Mouse (Mus musculus) Patski (cell line): ENCODE data around the gene Lst1. TPM values are rescaled to one million over a fixed set of nuclear protein-coding genes. Genes with fewer than 3 reads are reported as not detected.
A peak's percentile ranks its signal among the peaks of the same experiment; 100 is the strongest.
"Not testable (repeated sequence)": the region's sequence is repeated elsewhere in the genome, so short reads cannot be mapped to it uniquely, and the experiment has no call there.

ENCODE experiments used
- ATAC-seq: fragments of 100-300 bp; one replicate; pipeline ENCODE4 v1.8.0; 2021
- CTCF ChIA-PET: fragments of 350-600 bp; sonication (Branson Sonifier 250); formaldehyde crosslinking; loops from one replicate; lab custom pipeline; 2022; ENCODE audit warnings: inconsistent platforms; lab: Charles Lee
- POLR2A ChIA-PET: fragments of 350-600 bp; sonication (Branson Sonifier 250); formaldehyde crosslinking; loops from one replicate; lab custom pipeline; 2022; ENCODE audit warnings: antibody characterized with exemption, inconsistent platforms; lab: Charles Lee
- DNase-seq: peaks from one replicate; pipeline ENCODE4 v3.0.0-alpha.2; 2011; ENCODE audit warnings: low read depth, low spot score
- H3K27me3 ChIP-seq: fragments of 371-371 bp; one replicate; pipeline ENCODE4 v1.5.1; 2021
- CTCF ChIP-seq: fragments of 100-300 bp; IDR thresholded peaks from one replicate; pipeline ENCODE4 v1.5.1; 2021
- in situ Hi-C: fragments of 300-500 bp; cut with MboI; formaldehyde crosslinking; loops from 3 replicates; pipeline ENCODE4 v1.11.1; 2018; ENCODE audit warnings: low pct_unique_long_range_greater_than_20kb, mixed read lengths
- polyA plus RNA-seq: library from polyadenylated mRNA; unstranded; gene quantifications from one replicate; pipeline ENCODE4 v1.2.3, GENCODE M21; 2021

Lst1 gene
- not detected for polyA plus RNA-seq

DNA sequence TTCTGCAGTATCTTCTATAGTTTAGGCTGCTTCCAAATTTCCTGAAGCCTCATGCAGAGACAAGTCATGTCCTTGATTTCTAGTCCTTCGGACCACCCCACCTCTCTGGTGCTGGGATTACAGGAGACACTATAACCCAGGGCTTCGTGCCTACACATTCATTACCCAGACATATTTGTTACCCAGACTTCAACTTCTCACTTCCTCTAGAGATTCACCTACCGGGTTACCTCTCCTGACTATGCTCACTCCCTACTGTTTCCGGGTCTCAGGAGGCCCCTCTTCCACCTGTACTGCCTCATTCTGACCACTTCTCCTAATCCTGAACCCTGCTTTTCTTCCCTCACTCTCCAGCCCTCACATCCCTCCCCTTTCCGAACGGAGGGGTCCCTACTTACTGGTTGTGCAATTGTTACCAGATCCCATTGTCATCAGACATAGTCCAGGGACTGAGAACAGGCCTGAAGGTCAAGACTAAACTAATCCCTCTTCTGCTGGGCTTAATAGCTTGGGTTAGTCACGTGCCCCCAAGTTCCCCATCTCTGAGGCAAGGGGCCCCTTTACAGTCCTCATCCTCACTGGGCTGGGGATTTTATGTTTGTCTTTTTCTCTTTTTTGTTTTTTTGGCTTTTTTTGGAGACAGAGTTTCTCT, at the start of gene Lst1:
TSS of gene Lst1 (minus strand) at position 481 of the 652 bp plus-strand sequence.
- H3K27me3 ChIP-seq, result no peaks in the 10 kb centered on the region
- ATAC-seq (no peak), DNase-seq (no peak)
- ChIA-PET POLR2A (interaction anchor here (1.0 kb wide), 1 partner anchor 43 kb away, joined by 3 read pairs; no protein-coding TSS in a partner anchor), CTCF (no interaction called here)
- in situ Hi-C loops, result no loop called here
- no peak for TF ChIP-seq CTCF

DNA sequence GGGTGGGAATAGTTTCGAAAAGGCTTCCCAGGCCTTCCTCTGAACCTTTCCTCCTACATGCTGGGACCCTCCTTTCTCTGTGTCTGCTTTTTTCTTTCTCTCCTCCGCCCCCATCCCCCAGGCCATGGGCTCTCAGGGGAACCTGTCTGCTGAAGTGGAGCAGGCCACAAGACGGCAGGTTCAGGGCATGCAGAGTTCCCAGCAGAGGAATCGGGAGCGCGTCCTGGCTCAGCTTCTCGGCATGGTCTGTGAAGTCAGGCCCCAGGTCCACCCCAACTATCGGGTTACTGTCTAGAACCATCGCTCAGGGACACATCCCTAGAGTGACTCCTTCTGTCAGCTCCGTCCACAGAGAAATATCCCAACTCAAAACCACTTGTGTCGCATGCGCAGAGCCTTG, 49.3 kb upstream of the Lst1 start:
- CTCF ChIA-PET, result interaction anchor here (20.7 kb wide), 1 partner anchor 67 kb away, joined by 239 read pairs; the partner anchor contains the start of gene Aif1
- POLR2A ChIA-PET, result no interaction called here
- DNase-seq, result no peak
- H3K27me3 ChIP-seq, result no peaks in the 10 kb centered on the region
- in situ Hi-C loops, result loop anchor here (10.0 kb wide), 1 partner anchor 223 kb away; the partner anchor contains the start of gene Vwa7
- ATAC-seq, result no peak
- no peak for TF ChIP-seq CTCF

DNA sequence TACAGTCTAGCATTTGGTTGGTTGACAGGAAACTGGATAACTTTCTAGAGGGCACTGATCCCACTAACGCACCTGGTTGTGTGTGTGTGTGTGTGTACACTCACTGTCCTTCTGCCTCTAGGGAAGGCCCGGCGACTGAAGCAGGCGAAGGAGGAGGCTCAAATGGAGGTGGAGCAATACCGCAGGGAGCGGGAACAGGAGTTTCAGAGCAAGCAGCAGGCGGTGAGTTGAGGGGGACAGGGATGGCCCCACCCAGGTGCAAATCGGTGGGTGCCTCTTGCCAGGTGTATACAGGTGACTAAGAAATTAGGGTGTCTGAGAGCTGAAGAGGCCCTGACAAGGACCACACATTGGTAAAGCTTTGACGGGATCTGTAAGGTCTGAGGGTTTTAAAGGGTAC, 48.8 kb upstream of the Lst1 start:
- ChIA-PET POLR2A (no interaction called here), CTCF (interaction anchor here (20.7 kb wide), 1 partner anchor 66 kb away, joined by 239 read pairs; the partner anchor contains the start of gene Aif1)
- H3K27me3 ChIP-seq, result no peaks in the 10 kb centered on the region
- in situ Hi-C loops, result loop anchor here (10.0 kb wide), 1 partner anchor 222 kb away; the partner anchor contains the start of gene Vwa7
- DNase-seq, result no peak
- TF ChIP-seq CTCF, result no peak
- ATAC-seq, result no peak

DNA sequence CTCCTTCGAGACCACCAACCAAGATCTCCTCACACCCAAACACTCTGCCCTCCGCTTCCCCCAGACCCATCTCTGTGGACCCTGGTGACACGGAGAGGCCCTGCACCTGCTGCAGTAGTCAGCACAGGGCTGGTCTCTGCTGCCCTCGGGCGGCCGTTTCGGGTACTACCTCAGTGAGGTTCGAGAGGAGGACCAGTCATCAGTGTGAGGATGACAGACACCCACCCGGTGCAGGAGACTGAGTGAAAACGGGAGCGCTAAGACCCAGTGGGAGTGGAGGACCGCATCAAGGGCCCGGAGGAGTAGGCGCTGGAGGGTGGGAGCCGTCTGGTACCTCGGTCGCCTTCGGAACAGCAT, 48.1 kb upstream of the Lst1 start:
- ChIA-PET POLR2A (no interaction called here), CTCF (interaction anchor here (20.7 kb wide), 1 partner anchor 65 kb away, joined by 239 read pairs; the partner anchor contains the start of gene Aif1)
- peak; percentile 60 for ATAC-seq

DNA sequence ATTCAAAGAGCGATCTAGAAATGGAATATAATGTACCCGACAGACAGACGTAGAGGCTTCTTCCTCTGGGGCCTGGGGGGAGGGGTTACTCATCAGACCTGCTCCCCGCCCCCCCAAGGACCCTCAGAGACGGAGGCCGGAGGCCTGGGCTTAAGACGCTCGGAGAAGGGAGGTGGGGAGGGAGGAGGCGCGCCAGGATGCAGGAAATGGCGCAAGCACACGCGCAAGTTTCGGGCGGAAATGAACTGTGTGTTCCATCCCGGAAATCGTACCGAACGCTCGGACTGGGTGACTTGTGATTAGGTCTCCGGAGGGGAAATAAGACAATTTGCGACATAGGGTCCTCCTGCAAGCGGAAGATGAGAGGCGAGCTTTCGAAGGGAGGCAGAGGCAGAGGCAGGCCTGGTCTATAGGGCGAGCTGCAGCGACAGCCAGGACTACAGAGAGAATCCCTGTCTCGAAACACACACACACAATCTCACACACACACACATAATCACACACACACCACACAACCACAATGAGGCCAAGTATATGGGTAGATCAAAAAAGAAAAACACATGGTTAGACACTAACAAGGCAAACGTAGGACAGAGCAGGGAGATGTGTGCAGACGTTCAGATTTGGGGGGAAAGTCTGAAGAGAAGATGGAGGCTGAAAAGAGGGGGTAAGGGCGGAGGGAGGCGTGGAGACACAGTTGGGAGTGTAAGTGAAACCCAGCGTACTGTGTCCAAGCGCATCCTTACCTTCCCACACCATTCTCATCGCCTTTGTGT, 47.6 kb upstream of the Lst1 start, which contains the start of gene Nfkbil1:
TSS of gene Nfkbil1 (minus strand) at position 179 of the 776 bp plus-strand sequence.
- DNase-seq (peak; percentile 83), ATAC-seq (peak; percentile 49)
- TF ChIP-seq CTCF, result no peak
- H3K27me3 ChIP-seq, result no peaks in the 10 kb centered on the region
- CTCF ChIA-PET, result interaction anchor here (1.8 to 20.7 kb wide), 2 partner anchors 57 to 65 kb away, joined by 5 to 239 read pairs; partner anchors contain the start of gene Aif1
- in situ Hi-C loops, result loop anchor here (10.0 kb wide), 1 partner anchor 221 kb away; the partner anchor contains the start of gene Vwa7
- POLR2A ChIA-PET, result no interaction called here

More for the DNA sequence above, 48.1 kb upstream of the Lst1 start:
- in situ Hi-C loops, result loop anchor here (10.0 kb wide), 1 partner anchor 222 kb away; the partner anchor contains the start of gene Vwa7
- DNase-seq, result no peak
- no peaks in the 10 kb centered on the region for H3K27me3 ChIP-seq
- TF ChIP-seq CTCF, result no peak

DNA sequence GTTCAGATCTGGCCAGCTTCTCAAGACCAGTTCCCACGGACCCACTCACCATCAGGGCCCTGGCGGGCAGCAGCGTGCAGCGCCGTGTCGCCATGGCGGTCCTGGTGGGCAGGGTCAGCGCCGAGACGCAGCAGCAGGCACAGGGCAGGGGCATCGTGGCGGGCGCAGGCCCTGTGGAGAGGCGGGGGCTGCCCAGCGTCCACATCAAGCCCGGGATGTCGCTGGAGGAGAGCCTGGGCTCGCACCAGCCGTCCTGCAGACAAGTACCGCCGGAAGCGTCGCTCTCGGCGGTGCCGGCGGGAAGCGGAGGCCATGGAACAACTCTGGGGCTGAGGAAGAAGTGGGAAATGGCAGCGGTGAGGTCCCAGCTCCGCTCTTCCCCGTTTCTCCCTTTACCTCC, 46.7 kb upstream of the Lst1 start:
- no peak for DNase-seq
- no peak for ATAC-seq
- POLR2A ChIA-PET, result interaction anchor here (0.7 to 1.0 kb wide), 2 partner anchors 64 to 71 kb away, joined by 4 to 5 read pairs; no protein-coding TSS in a partner anchor
- CTCF ChIA-PET, result interaction anchor here (1.8 to 20.7 kb wide), 2 partner anchors 56 to 64 kb away, joined by 5 to 239 read pairs; partner anchors contain the start of gene Aif1
- TF ChIP-seq CTCF, result no peak
- H3K27me3 ChIP-seq, result no peaks in the 10 kb centered on the region
- in situ Hi-C loops, result loop anchor here (5.0 to 10.0 kb wide), 2 partner anchors 68 to 220 kb away; partner anchors contain the start of gene Vwa7

DNA sequence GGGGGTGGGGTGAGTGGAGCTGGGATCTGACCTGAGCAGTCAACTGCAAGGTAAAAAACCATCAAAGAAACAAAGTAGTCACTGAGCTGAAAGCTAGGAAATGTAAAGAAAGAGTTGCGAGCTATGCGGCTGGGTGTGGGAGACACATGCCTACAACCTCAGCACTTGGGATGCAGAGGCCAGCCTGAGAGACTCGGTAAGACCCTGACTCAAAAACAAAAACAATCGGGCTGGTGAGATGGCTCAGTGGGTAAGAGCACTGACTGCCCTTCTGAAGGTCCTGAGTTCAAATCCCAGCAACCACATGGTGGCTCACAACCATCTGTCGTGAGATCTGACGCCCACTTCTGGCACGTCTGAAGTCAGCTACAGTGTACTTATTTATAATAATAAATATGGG, 45.9 kb upstream of the Lst1 start:
- ChIA-PET CTCF (interaction anchor here (1.2 to 20.7 kb wide), 3 partner anchors 12 to 63 kb away, joined by 3 to 239 read pairs (median 5); partner anchors contain the start of gene Aif1), POLR2A (interaction anchor here (0.7 to 1.0 kb wide), 3 partner anchors 63 to 70 kb away, joined by 4 to 5 read pairs (median 5); no protein-coding TSS in a partner anchor)
- in situ Hi-C loops, result loop anchor here (5.0 to 10.0 kb wide), 2 partner anchors 67 to 219 kb away; partner anchors contain the start of gene Vwa7
- not testable (repeated sequence) for DNase-seq, H3K27me3 ChIP-seq, ATAC-seq

DNA sequence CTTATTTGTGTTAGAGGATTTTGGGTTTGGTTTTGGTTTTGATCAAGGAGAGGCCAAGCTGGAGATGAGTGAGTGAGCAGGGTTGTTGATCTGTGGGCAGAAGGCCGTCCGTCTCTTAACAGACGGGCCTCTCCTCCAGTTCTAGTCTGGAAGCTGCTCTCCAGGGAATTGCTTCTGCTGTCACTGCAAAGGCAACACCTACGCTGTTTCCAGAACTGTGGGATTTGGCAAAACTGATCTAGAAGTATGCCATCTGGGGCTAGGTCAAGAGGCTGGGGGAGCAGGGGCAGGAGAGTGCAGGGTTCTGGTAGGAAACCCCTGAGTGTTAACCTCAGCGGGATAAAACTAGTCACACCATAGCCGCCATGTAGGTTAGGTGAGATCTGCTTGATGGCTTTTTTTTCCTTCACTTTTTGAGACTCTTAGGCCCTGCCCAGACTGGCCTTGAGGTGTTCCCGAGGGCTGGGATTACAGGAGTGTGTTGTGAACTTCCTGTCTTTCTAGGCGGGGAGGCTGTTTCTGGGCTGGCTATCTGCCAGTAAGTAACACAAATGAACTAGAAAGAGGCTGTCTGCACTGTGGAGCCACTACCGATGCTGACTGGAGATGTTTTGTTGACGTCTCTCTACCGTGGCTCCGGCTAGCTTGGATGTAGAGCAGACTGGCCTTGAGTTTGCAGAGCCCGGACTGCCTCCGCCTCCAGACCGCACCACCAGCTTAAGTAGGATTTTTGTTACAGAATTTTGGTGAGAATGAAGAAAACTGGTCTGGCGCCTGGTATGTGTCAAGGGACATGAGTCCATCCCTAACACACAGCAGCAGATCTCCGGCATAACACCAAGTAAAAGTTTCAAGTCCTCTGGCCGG, 45.1 kb upstream of the Lst1 start, which contains the start of gene Atp6v1g2:
TSS of gene Atp6v1g2 (plus strand) at position 547 of the 867 bp plus-strand sequence.
- in situ Hi-C loops, result loop anchor here (5.0 to 10.0 kb wide), 2 partner anchors 66 to 219 kb away; partner anchors contain the start of gene Vwa7
- ChIA-PET CTCF (interaction anchor here (0.7 to 20.7 kb wide), 11 partner anchors 8 to 73 kb away, joined by 3 to 239 read pairs (median 4); partner anchors contain the start of genes Aif1 and Ddx39b), POLR2A (interaction anchor here (1.0 to 1.4 kb wide), 3 partner anchors 9 to 67 kb away, joined by 4 to 7 read pairs (median 5); no protein-coding TSS in a partner anchor)
- TF ChIP-seq CTCF, result no peak
- H3K27me3 ChIP-seq, result no peaks in the 10 kb centered on the region
- DNase-seq (no peak), ATAC-seq (no peak)

DNA sequence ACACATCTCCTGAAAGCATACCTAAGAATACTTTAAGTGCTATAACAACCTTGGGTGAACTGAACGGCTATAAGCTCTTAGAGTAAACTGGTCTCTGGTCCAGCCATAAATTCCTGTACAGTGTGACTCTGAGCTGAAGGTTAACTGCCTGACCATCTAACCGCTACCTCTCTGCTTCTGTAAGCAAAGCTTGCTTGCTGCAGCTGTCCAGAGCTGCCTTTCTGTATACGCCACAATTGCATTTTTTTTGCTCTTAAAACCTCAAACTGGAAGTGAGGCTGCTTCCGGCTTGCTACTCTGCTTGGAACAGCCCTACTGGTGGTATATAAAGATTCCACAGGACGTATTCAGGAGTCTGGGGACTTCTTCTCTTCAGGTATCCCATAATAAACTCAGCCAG, 44.4 kb upstream of the Lst1 start:
- no peak for ATAC-seq
- POLR2A ChIA-PET, result interaction anchor here (1.0 to 1.4 kb wide), 2 partner anchors 10 to 58 kb away, joined by 4 to 7 read pairs; no protein-coding TSS in a partner anchor
- no peaks in the 10 kb centered on the region for H3K27me3 ChIP-seq
- CTCF ChIA-PET, result interaction anchor here (0.7 to 20.7 kb wide), 10 partner anchors 8 to 73 kb away, joined by 3 to 239 read pairs (median 4); partner anchors contain the start of genes Aif1 and Ddx39b
- TF ChIP-seq CTCF, result no peak
- in situ Hi-C loops, result loop anchor here (5.0 to 10.0 kb wide), 2 partner anchors 65 to 218 kb away; partner anchors contain the start of gene Vwa7
- DNase-seq, result no peak
